Mouse (Mus musculus) lung, adult 18-20 months (tissue): ENCODE data around the gene Thbs4.

Experiments used
- DNase-seq, 2 experiments: peaks; one replicate each; pipeline ENCODE4 v3.0.0; 2022; ENCODE audit warnings: mixed read lengths in 2 of 2

Thbs4 gene

GRCm38 (mm10) chr13:92711821-92712220, 82.8 kb downstream of the Thbs4 start:
- no peak for DNase-seq

- no peak for DNase-seq
Observed at GRCm38 (mm10) chr13:92710361-92710760, 84.3 kb downstream of the Thbs4 start.

GRCm38 (mm10) chr13:92709535-92709934, 85.1 kb downstream of the Thbs4 start:
- DNase-seq = no peak

- DNase-seq = no peak
Observed at GRCm38 (mm10) chr13:92708466-92708865, 86.2 kb downstream of the Thbs4 start.

GRCm38 (mm10) chr13:92707941-92708340, 86.7 kb downstream of the Thbs4 start:
- DNase-seq = no peak

- DNase-seq = no peak
Observed at GRCm38 (mm10) chr13:92706342-92707061, 88.1 kb downstream of the Thbs4 start.

- DNase-seq = no peak
Observed at GRCm38 (mm10) chr13:92705016-92705535, 89.5 kb downstream of the Thbs4 start.

GRCm38 (mm10) chr13:92704189-92704588, 90.4 kb downstream of the Thbs4 start:
- no peak for DNase-seq

- DNase-seq = no peak
Observed at GRCm38 (mm10) chr13:92703241-92704027, 91.2 kb downstream of the Thbs4 start.

- no peak for DNase-seq
Observed at GRCm38 (mm10) chr13:92702035-92702434, 92.6 kb downstream of the Thbs4 start.
